Mouse (Mus musculus): ENCODE data around the gene Tnk1. TPM values are rescaled to one million over a fixed set of nuclear protein-coding genes. Genes with fewer than 3 reads are reported as not detected.

Tnk1 gene
- polyA plus RNA-seq, 1 experiment from 2014 or later, result 0.69 TPM

GRCm38 (mm10) chr11:69877878-69878277 is 19.3 kb upstream of the Tnk1 start, which contains the start of gene Tmem95:
TSS of gene Tmem95 (minus strand) at chr11:69878018.
- Histone ChIP-seq H3K4me3 (ENCODE audit: low read depth, low read length) (no peak within 1 kb of the TSS), H3K9me3 (ENCODE audit: low read length) (no peaks in the 10 kb centered on the region), H3K27ac (ENCODE audit: low read depth) (no peak within 1 kb of the TSS), H3K4me1 (ENCODE audit: insufficient read depth) (peaks cover 45% of the 10 kb centered on the region), H3K9ac (replicated peaks) (no peak within 1 kb of the TSS), H3K36me3 (replicated peaks; ENCODE audit: insufficient read depth, low read length) (no peaks in the 10 kb centered on the region), H3K4me2 (ENCODE audit: low read depth, low read length) (peak within 1 kb of the TSS; percentile 20), H3K27me3 (ENCODE audit: insufficient read depth, low read length) (no peaks in the 10 kb centered on the region)
- TF ChIP-seq CTCF (IDR thresholded peaks at IDR 0.05; ENCODE audit: low read depth) (no peak), EP300 (IDR thresholded peaks at IDR 0.05; ENCODE audit: low read depth) (no peak)
- ATAC-seq (no peak), DNase-seq (no peak)
- 81% methylated on average over 11 of the region's 11 CpGs for WGBS (ENCODE audit: insufficient replicate concordance)

GRCm38 (mm10) chr11:69876867-69877266 is 18.3 kb upstream of the Tnk1 start:
- no peaks in the 10 kb centered on the region for H3K27me3 ChIP-seq (ENCODE audit: insufficient read depth, low read length)
- no peaks in the 10 kb centered on the region for H3K36me3 ChIP-seq (replicated peaks; ENCODE audit: insufficient read depth, low read length)
- H3K4me3 ChIP-seq (ENCODE audit: low read depth, low read length), result no peak overlapping the region
- H3K4me2 ChIP-seq (ENCODE audit: low read depth, low read length), result peak overlapping the region; percentile 18; the same call in 1 of the 2 replicates
- WGBS (ENCODE audit: insufficient replicate concordance), result 3% methylated on average over 12 of the region's 12 CpGs
- H3K9me3 ChIP-seq (ENCODE audit: low read length), result no peaks in the 10 kb centered on the region
- TF ChIP-seq EP300 (IDR thresholded peaks at IDR 0.05; ENCODE audit: low read depth), result no peak
- TF ChIP-seq CTCF (IDR thresholded peaks at IDR 0.05; ENCODE audit: low read depth), result peak; percentile 97
- 0 out of 2 replicates have a peak overlapping the region, but pooled peaks have one; percentile 45 for H3K27ac ChIP-seq (ENCODE audit: low read depth)
- H3K4me1 ChIP-seq (ENCODE audit: insufficient read depth), result peaks cover 44% of the 10 kb centered on the region
- ATAC-seq (peak; percentile 54), DNase-seq (peak; percentile 92)
- H3K9ac ChIP-seq (replicated peaks), result no peak overlapping the region

GRCm38 (mm10) chr11:69876186-69876585 is 17.7 kb upstream of the Tnk1 start:
- no peak overlapping the region for H3K4me2 ChIP-seq (ENCODE audit: low read depth, low read length)
- H3K9ac ChIP-seq (replicated peaks), result no peak overlapping the region
- no peaks in the 10 kb centered on the region for H3K36me3 ChIP-seq (replicated peaks; ENCODE audit: insufficient read depth, low read length)
- H3K27ac ChIP-seq (ENCODE audit: low read depth), result 0 out of 2 replicates have a peak overlapping the region, but pooled peaks have one; percentile 45
- 37% methylated on average over 7 of the region's 7 CpGs for WGBS (ENCODE audit: insufficient replicate concordance)
- DNase-seq, result no peak
- no peak overlapping the region for H3K4me3 ChIP-seq (ENCODE audit: low read depth, low read length)
- no peaks in the 10 kb centered on the region for H3K9me3 ChIP-seq (ENCODE audit: low read length)
- ATAC-seq, result no peak
- H3K4me1 ChIP-seq (ENCODE audit: insufficient read depth), result peaks cover 37% of the 10 kb centered on the region
- no peaks in the 10 kb centered on the region for H3K27me3 ChIP-seq (ENCODE audit: insufficient read depth, low read length)
- TF ChIP-seq EP300 (IDR thresholded peaks at IDR 0.05; ENCODE audit: low read depth) (no peak), CTCF (IDR thresholded peaks at IDR 0.05; ENCODE audit: low read depth) (no peak)

- ATAC-seq (no peak), DNase-seq (no peak)
- H3K36me3 ChIP-seq (replicated peaks; ENCODE audit: insufficient read depth, low read length), result no peaks in the 10 kb centered on the region
- peaks cover 14% of the 10 kb centered on the region for H3K4me1 ChIP-seq (ENCODE audit: insufficient read depth)
- no peak overlapping the region for H3K9ac ChIP-seq (replicated peaks)
- no peak for TF ChIP-seq CTCF (IDR thresholded peaks at IDR 0.05; ENCODE audit: low read depth)
- no peak for TF ChIP-seq EP300 (IDR thresholded peaks at IDR 0.05; ENCODE audit: low read depth)
- H3K4me3 ChIP-seq (ENCODE audit: low read depth, low read length), result no peak overlapping the region
- 87% methylated on average over 4 of the region's 4 CpGs for WGBS (ENCODE audit: insufficient replicate concordance)
- no peak overlapping the region for H3K4me2 ChIP-seq (ENCODE audit: low read depth, low read length)
- H3K27me3 ChIP-seq (ENCODE audit: insufficient read depth, low read length), result no peaks in the 10 kb centered on the region
- H3K27ac ChIP-seq (ENCODE audit: low read depth), result no peak overlapping the region
- no peaks in the 10 kb centered on the region for H3K9me3 ChIP-seq (ENCODE audit: low read length)
Measured at GRCm38 (mm10) chr11:69872451-69872850, 13.9 kb upstream of the Tnk1 start.

GRCm38 (mm10) chr11:69871822-69872221 is 13.3 kb upstream of the Tnk1 start:
- TF ChIP-seq CTCF (IDR thresholded peaks at IDR 0.05; ENCODE audit: low read depth), result no peak
- Histone ChIP-seq H3K9me3 (ENCODE audit: low read length) (no peaks in the 10 kb centered on the region), H3K4me2 (ENCODE audit: low read depth, low read length) (no peak overlapping the region), H3K27me3 (ENCODE audit: insufficient read depth, low read length) (no peaks in the 10 kb centered on the region), H3K4me3 (ENCODE audit: low read depth, low read length) (no peak overlapping the region), H3K36me3 (replicated peaks; ENCODE audit: insufficient read depth, low read length) (no peaks in the 10 kb centered on the region), H3K27ac (ENCODE audit: low read depth) (no peak overlapping the region), H3K9ac (replicated peaks) (no peak overlapping the region), H3K4me1 (ENCODE audit: insufficient read depth) (peaks cover 10% of the 10 kb centered on the region)
- no peak for DNase-seq
- 85% methylated on average over 7 of the region's 7 CpGs for WGBS (ENCODE audit: insufficient replicate concordance)
- no peak for ATAC-seq

- no peak for ATAC-seq
- H3K4me2 ChIP-seq (ENCODE audit: low read depth, low read length), result no peak overlapping the region
- H3K27me3 ChIP-seq (ENCODE audit: insufficient read depth, low read length), result no peaks in the 10 kb centered on the region
- no peak for TF ChIP-seq CTCF (IDR thresholded peaks at IDR 0.05; ENCODE audit: low read depth)
- TF ChIP-seq EP300 (IDR thresholded peaks at IDR 0.05; ENCODE audit: low read depth), result no peak
- 78% methylated on average over 2 of the region's 2 CpGs for WGBS (ENCODE audit: insufficient replicate concordance)
- H3K4me1 ChIP-seq (ENCODE audit: insufficient read depth), result peaks cover 5% of the 10 kb centered on the region; the same call in 1 of the 2 replicates
- no peak overlapping the region for H3K4me3 ChIP-seq (ENCODE audit: low read depth, low read length)
- DNase-seq, result no peak
- H3K9ac ChIP-seq (replicated peaks), result no peak overlapping the region
- no peak overlapping the region for H3K27ac ChIP-seq (ENCODE audit: low read depth)
- H3K36me3 ChIP-seq (replicated peaks; ENCODE audit: insufficient read depth, low read length), result no peaks in the 10 kb centered on the region
- H3K9me3 ChIP-seq (ENCODE audit: low read length), result no peaks in the 10 kb centered on the region
Measured at GRCm38 (mm10) chr11:69870289-69871069, 11.9 kb upstream of the Tnk1 start.

All from liver, postnatal 0 days (tissue).